Mouse (Mus musculus) kidney, postnatal 0 days (tissue): Measurements from ENCODE around the gene Ccm2. TPM values are rescaled to one million over a fixed set of nuclear protein-coding genes. Genes with fewer than 3 reads are reported as not detected.

ENCODE experiments used
- ATAC-seq: fragments of 200-750 bp; cut with Nextera tagmentation; replicated peaks from 2 replicates; pipeline ENCODE4 v1.8.0; 2017; ENCODE audit warnings: low read depth, moderate number of reproducible peaks, moderate TSS enrichment, moderate library complexity; ENCODE audit not compliant: low FRiP score
- DNase-seq: peaks from one replicate; pipeline ENCODE4 v3.0.0-alpha.2; 2016; ENCODE audit warnings: low spot score
- H3K27ac ChIP-seq: fragments of 300-500 bp; sonication (generic); 2 replicates; pipeline ENCODE4 v1.5.1; 2014; ENCODE audit warnings: mild to moderate bottlenecking
- H3K27me3 ChIP-seq: fragments of 300-500 bp; sonication (generic); 2 replicates; pipeline ENCODE4 v1.6.1; 2014; ENCODE audit warnings: low read length, mixed read lengths; ENCODE audit not compliant: insufficient read depth
- H3K36me3 ChIP-seq: fragments of 300-500 bp; sonication (generic); 2 replicates; pipeline ENCODE4 v1.6.1; 2014; ENCODE audit warnings: low read length, mixed read lengths; ENCODE audit not compliant: insufficient read depth
- H3K4me1 ChIP-seq: fragments of 300-500 bp; sonication (generic); replicated peaks from 2 replicates; pipeline ENCODE4 v1.6.1; 2014; ENCODE audit warnings: antibody characterized with exemption, low read length, mixed read lengths; ENCODE audit not compliant: insufficient read depth
- H3K4me2 ChIP-seq: fragments of 300-500 bp; sonication (generic); 2 replicates; pipeline ENCODE4 v1.6.1; 2014; ENCODE audit warnings: mild to moderate bottlenecking, low read length, moderate library complexity, mixed read lengths
- H3K4me3 ChIP-seq: fragments of 300-500 bp; sonication (generic); replicated peaks from 2 replicates; pipeline ENCODE4 v1.5.1; 2014; ENCODE audit warnings: low read depth, low read length
- H3K9ac ChIP-seq: fragments of 300-500 bp; sonication (generic); 2 replicates; pipeline ENCODE4 v1.6.1; 2014; ENCODE audit warnings: low read depth, low read length
- H3K9me3 ChIP-seq: fragments of 300-500 bp; sonication (generic); replicated peaks from 2 replicates; pipeline ENCODE4 v1.6.1; 2016; ENCODE audit warnings: low read length, inconsistent platforms, mixed read lengths
- CTCF ChIP-seq: IDR thresholded peaks from 2 replicates; pipeline ENCODE4 v1.5.1; 2016; ENCODE audit warnings: antibody characterized with exemption, low read depth, mild to moderate bottlenecking, moderate library complexity
- WGBS: fragments of 180-500 bp; shearing (Covaris S2); extraction: QIAGEN DNeasy Blood & Tissue Kit; methylation state at CpG from one replicate; pipeline ENCODE4 v1.1.7; 2014; 5-methylcytosine and 5-hydroxymethylcytosine counted together
- polyA plus RNA-seq: library from polyadenylated mRNA; unstranded; fragments of >200 nt; fragmentation: Nextera tagmentation; extraction: Ambion mirVana; gene quantifications from 2 replicates; pipeline ENCODE4 v1.2.1, GENCODE M21; 2015

The Ccm2 gene
- polyA plus RNA-seq, 1 experiment from 2014 or later, result 63.8 TPM

- Histone ChIP-seq H3K9ac (no peak overlapping the region), H3K4me2 (no peak overlapping the region), H3K9me3 (no peaks in the 10 kb centered on the region), H3K27ac (no peak overlapping the region), H3K4me1 (no peaks in the 10 kb centered on the region), H3K27me3 (no peaks in the 10 kb centered on the region), H3K36me3 (peaks cover 23% of the 10 kb centered on the region), H3K4me3 (no peak overlapping the region)
- no peak for TF ChIP-seq CTCF
- WGBS, result 91% methylated on average over 8 of the region's 8 CpGs
- DNase-seq, result no peak
- no peak for ATAC-seq
Measured at GRCm38 (mm10) chr11:6585748-6586147, 39.1 kb downstream of the Ccm2 start.

DNA sequence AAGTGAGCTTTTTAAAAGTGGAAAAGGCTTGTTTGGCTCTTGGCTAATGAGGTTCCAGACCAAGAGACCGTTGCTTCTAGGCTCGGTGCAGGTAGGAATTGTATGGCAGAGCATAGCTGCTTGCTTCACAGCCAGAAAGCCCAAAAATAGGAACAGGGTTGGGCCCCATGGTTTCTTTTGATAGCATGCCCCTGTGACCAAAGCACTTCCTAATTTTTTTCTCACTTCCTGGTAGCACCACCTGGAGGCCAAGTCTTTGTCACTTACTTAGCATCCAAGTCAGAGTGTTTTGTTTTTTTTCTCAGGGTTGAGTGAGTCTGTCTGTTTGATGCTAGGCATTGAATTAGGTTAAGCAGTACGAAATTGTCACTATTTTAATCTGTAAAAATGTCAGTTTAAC is 40.0 kb downstream of the Ccm2 start:
- H3K9ac ChIP-seq, result no peak overlapping the region
- peak; percentile 51 for TF ChIP-seq CTCF
- WGBS, result 68% methylated on average over 3 of the region's 3 CpGs
- no peak overlapping the region for H3K27ac ChIP-seq
- no peaks in the 10 kb centered on the region for H3K4me1 ChIP-seq
- H3K27me3 ChIP-seq, result no peaks in the 10 kb centered on the region
- no peak overlapping the region for H3K4me3 ChIP-seq
- peaks cover 31% of the 10 kb centered on the region for H3K36me3 ChIP-seq
- DNase-seq, result peak; percentile 32
- no peak overlapping the region for H3K4me2 ChIP-seq
- H3K9me3 ChIP-seq, result no peaks in the 10 kb centered on the region
- ATAC-seq, result no peak

DNA sequence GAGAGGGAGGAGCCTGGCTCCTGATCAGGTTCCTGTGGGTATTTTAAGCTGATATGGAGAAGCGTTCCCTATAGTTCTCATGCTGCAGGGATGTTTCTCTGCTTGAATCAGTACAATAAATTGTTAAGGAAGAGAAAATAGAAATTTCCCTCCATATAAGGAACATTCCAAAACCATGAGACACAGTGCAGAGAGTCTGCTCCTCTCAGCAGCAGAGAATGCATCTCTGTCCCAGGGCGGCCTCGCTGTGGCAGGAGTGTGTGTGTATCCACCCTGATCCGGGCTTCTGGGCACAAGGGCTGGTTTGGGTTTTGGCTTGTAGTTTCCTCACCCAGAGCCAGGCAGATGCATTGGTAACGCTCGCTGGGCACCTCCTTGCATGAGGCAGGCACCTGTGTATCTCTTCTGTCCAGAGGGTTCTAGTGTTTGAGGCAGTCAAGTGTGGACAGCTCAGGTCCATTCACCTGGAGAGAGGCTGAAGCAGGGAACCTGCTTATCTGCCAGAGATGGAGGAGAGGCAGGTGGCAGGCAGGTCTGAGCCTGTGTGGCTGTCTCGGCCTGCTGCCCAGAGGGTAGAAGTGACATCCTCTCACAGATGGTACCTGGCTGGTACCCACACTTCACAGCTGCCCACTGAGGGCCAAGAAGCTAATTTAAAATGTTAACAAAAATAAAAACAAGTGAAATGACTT is 40.7 kb downstream of the Ccm2 start:
- 84% methylated on average over 7 of the region's 7 CpGs for WGBS
- Histone ChIP-seq H3K27me3 (no peaks in the 10 kb centered on the region), H3K36me3 (peaks cover 39% of the 10 kb centered on the region), H3K4me3 (no peak overlapping the region), H3K27ac (0 out of 2 replicates have a peak overlapping the region, but pooled peaks have one; percentile 11), H3K4me2 (no peak overlapping the region), H3K9me3 (no peaks in the 10 kb centered on the region), H3K4me1 (no peaks in the 10 kb centered on the region), H3K9ac (no peak overlapping the region)
- DNase-seq, result no peak
- no peak for TF ChIP-seq CTCF
- no peak for ATAC-seq

GRCm38 (mm10) chr11:6588295-6588694 is 41.6 kb downstream of the Ccm2 start:
- DNase-seq, result no peak
- ATAC-seq, result no peak
- no peaks in the 10 kb centered on the region for H3K27me3 ChIP-seq
- H3K4me2 ChIP-seq, result no peak overlapping the region
- TF ChIP-seq CTCF, result no peak
- H3K4me1 ChIP-seq, result no peaks in the 10 kb centered on the region
- WGBS, result 82% methylated on average over 7 of the region's 7 CpGs
- H3K4me3 ChIP-seq, result no peak overlapping the region
- no peaks in the 10 kb centered on the region for H3K9me3 ChIP-seq
- no peak overlapping the region for H3K9ac ChIP-seq
- H3K27ac ChIP-seq, result no peak overlapping the region
- peaks cover 46% of the 10 kb centered on the region for H3K36me3 ChIP-seq

DNA sequence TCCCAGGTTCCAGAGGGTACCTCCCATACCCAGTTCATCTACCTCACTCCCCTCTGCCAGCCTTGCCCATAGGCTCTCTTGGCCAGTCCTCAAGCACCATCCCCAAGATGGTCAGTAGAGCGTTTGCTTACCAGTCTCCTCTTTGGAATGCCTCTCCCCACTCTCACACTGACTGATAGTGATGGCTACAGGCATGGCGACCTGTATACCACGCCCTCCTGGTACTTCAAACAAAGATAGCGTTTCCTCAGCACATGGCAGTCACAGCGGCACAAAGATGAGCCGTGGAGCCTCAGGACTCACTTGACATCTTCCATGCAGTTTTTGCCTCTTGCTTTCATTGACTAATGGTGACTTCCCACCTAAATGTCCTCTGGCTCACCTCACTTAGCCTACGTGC is 43.2 kb downstream of the Ccm2 start:
- Histone ChIP-seq H3K27me3 (no peaks in the 10 kb centered on the region), H3K9ac (no peak overlapping the region), H3K9me3 (no peaks in the 10 kb centered on the region), H3K4me3 (no peak overlapping the region), H3K4me2 (no peak overlapping the region), H3K4me1 (no peaks in the 10 kb centered on the region), H3K27ac (no peak overlapping the region), H3K36me3 (peaks cover 55% of the 10 kb centered on the region)
- ATAC-seq, result no peak
- DNase-seq, result no peak
- 93% methylated on average over 7 of the region's 7 CpGs for WGBS
- TF ChIP-seq CTCF, result no peak

- 83% methylated on average over 10 of the region's 10 CpGs for WGBS
- Histone ChIP-seq H3K36me3 (peaks cover 58% of the 10 kb centered on the region), H3K27ac (no peak overlapping the region), H3K9ac (no peak overlapping the region), H3K9me3 (no peaks in the 10 kb centered on the region), H3K4me3 (no peak overlapping the region), H3K27me3 (no peaks in the 10 kb centered on the region), H3K4me2 (no peak overlapping the region), H3K4me1 (no peaks in the 10 kb centered on the region)
- ATAC-seq (no peak), DNase-seq (no peak)
- TF ChIP-seq CTCF, result no peak
Measured at GRCm38 (mm10) chr11:6590933-6591675, 44.4 kb downstream of the Ccm2 start.
